Mouse (Mus musculus) embryonic facial prominence, embryonic 12.5 days (tissue): ENCODE data around the gene Il1rapl2. TPM values are rescaled to one million over a fixed set of nuclear protein-coding genes. Genes with fewer than 3 reads are reported as not detected.
"Not testable (repeated sequence)": the region's sequence is repeated elsewhere in the genome, so short reads cannot be mapped to it uniquely, and the experiment has no call there.

ENCODE experiments used
- ATAC-seq: fragments of 200-750 bp; cut with Nextera tagmentation; 2 replicates; pipeline ENCODE4 v1.8.0; 2017; ENCODE audit not compliant: insufficient number of reproducible peaks, insufficient read depth, low FRiP score, low TSS enrichment
- H3K27ac ChIP-seq: fragments of 300-500 bp; sonication (generic); 2 replicates; pipeline ENCODE4 v1.5.1; 2016; ENCODE audit warnings: mild to moderate bottlenecking
- H3K27me3 ChIP-seq: fragments of 300-500 bp; sonication (generic); 2 replicates; pipeline ENCODE4 v1.6.1; 2016; ENCODE audit warnings: mild to moderate bottlenecking, moderate library complexity
- H3K36me3 ChIP-seq: fragments of 300-500 bp; sonication (generic); 2 replicates; pipeline ENCODE4 v1.6.1; 2016; ENCODE audit warnings: mild to moderate bottlenecking
- H3K4me1 ChIP-seq: fragments of 300-500 bp; sonication (generic); 2 replicates; pipeline ENCODE4 v1.6.1; 2016
- H3K4me2 ChIP-seq: fragments of 300-500 bp; sonication (generic); replicated peaks from 2 replicates; pipeline ENCODE4 v1.6.1; 2016; ENCODE audit warnings: mild to moderate bottlenecking, moderate library complexity
- H3K4me3 ChIP-seq: fragments of 300-500 bp; sonication (generic); 2 replicates; pipeline ENCODE4 v1.5.1; 2016; ENCODE audit warnings: mild to moderate bottlenecking
- H3K9ac ChIP-seq: fragments of 300-500 bp; sonication (generic); 2 replicates; pipeline ENCODE4 v1.6.1; 2016; ENCODE audit warnings: mild to moderate bottlenecking, moderate library complexity
- H3K9me3 ChIP-seq: fragments of 300-500 bp; sonication (generic); 2 replicates; pipeline ENCODE4 v1.6.1; 2016; ENCODE audit warnings: mild to moderate bottlenecking, moderate library complexity
- WGBS: fragments of 180-500 bp; shearing (Covaris S2); methylation state at CpG from one replicate; pipeline ENCODE4 v1.1.7; 2016; 5-methylcytosine and 5-hydroxymethylcytosine counted together
- polyA plus RNA-seq: library from polyadenylated mRNA; unstranded; fragments of >200 nt; fragmentation: Nextera tagmentation; extraction: Ambion mirVana; gene quantifications from 2 replicates; pipeline ENCODE4 v1.2.1, GENCODE M21; 2016

Gene Il1rapl2
- polyA plus RNA-seq, 1 experiment from 2014 or later, result 1.1 TPM

DNA sequence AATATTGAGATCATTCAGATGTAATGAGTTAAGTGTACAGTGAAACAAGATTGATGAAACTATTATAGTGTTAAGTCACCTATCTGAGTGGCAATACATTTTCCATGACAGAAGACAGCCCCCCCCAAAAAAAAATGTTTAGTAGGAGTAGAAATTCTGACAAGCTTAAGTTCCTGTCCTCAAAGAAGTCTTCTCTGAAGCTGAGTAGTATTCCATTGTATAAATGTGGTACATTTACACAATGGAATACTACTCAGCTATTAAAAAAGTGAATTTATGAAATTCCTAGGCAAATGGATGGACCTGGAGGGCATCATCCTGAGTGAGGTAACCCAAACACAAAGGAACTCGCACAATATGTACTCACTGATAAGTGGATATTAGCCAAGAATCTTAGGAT lies 778.3 kb downstream of the Il1rapl2 start:
- not testable (repeated sequence) for H3K36me3 ChIP-seq, H3K27ac ChIP-seq, H3K9me3 ChIP-seq, ATAC-seq, H3K9ac ChIP-seq, H3K4me2 ChIP-seq, H3K4me1 ChIP-seq, H3K27me3 ChIP-seq, H3K4me3 ChIP-seq
- WGBS, result 60% methylated on average over 1 of the region's 1 CpGs

DNA sequence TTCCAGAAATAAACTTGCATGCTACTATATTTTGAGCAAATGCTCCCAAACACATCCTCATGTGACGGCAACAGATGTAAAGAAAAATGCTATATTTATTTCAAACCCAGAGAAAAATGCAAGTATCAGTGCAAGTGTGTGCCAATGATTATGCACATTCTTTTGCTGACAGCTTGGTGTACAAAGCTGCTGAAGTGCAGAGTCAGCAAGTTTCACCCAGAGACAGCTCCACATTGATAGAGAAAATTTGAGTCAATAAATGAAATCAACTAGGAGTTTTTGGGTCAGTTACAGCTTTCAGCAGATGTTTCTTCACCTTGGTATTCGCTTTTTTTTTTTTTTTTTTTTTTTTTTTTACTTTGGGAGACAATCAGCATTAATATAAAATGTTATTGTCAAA lies 863.4 kb downstream of the Il1rapl2 start:
- Histone ChIP-seq H3K4me3 (no peak overlapping the region), H3K36me3 (no peaks in the 10 kb centered on the region), H3K27ac (no peak overlapping the region), H3K4me2 (no peak overlapping the region), H3K9me3 (no peaks in the 10 kb centered on the region), H3K4me1 (no peaks in the 10 kb centered on the region), H3K27me3 (no peaks in the 10 kb centered on the region), H3K9ac (no peak overlapping the region)
- WGBS, result 65% methylated on average over 2 of the region's 2 CpGs
- no peak for ATAC-seq

GRCm38 (mm10) chrX:138437939-138438338 lies 867.5 kb downstream of the Il1rapl2 start:
- Histone ChIP-seq H3K4me2 (no peak overlapping the region), H3K9ac (no peak overlapping the region), H3K4me3 (no peak overlapping the region), H3K36me3 (no peaks in the 10 kb centered on the region), H3K9me3 (no peaks in the 10 kb centered on the region), H3K4me1 (no peaks in the 10 kb centered on the region), H3K27me3 (no peaks in the 10 kb centered on the region), H3K27ac (no peak overlapping the region)
- 70% methylated on average over 3 of the region's 3 CpGs for WGBS
- no peak for ATAC-seq

DNA sequence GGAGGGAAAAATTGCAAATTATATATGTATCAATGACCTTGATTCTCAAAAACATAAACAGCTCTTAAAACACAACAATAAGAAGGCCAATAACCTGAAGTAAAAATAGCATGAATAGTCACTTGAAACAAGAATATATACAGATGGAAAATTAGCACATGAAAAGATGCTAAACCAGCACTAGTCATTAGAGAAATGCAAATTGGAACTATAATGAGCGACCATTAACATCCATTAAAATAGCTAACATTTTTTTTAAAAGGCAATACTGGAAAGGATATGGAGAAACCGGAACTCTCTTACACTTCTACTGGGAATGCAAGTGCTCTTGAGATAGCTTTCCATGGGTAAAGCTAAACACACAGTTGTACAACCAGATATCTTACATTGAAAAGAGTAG lies 879.4 kb downstream of the Il1rapl2 start:
- 82% methylated on average over 2 of the region's 2 CpGs for WGBS
- H3K36me3 ChIP-seq, result no peaks in the 10 kb centered on the region
- no peak overlapping the region for H3K4me3 ChIP-seq
- no peak overlapping the region for H3K4me2 ChIP-seq
- H3K27me3 ChIP-seq, result no peaks in the 10 kb centered on the region
- H3K27ac ChIP-seq, result no peak overlapping the region
- H3K9me3 ChIP-seq, result no peaks in the 10 kb centered on the region
- no peak overlapping the region for H3K9ac ChIP-seq
- H3K4me1 ChIP-seq, result no peaks in the 10 kb centered on the region
- no peak for ATAC-seq

DNA sequence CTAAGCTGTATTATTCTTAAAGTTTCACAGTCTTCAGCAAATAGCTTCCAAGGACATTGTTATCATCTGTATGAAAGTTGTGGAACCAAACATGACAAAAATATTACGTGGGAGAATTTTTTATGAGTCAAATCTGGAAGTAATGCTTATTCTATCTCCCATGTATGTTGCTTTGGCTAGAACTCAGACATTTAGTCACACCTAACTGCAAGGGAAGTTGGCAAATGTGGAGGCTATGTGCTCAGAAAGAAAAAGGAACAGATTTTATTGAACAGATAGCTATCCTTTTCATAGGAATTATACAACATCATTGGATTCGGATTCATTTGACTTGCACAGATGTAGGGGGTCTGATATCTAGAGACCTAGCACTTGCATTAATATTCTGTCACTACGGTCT lies 908.1 kb downstream of the Il1rapl2 start:
- Histone ChIP-seq H3K4me2 (no peak overlapping the region), H3K27me3 (no peaks in the 10 kb centered on the region), H3K4me3 (no peak overlapping the region), H3K36me3 (no peaks in the 10 kb centered on the region), H3K9ac (no peak overlapping the region), H3K9me3 (no peaks in the 10 kb centered on the region), H3K27ac (no peak overlapping the region), H3K4me1 (no peaks in the 10 kb centered on the region)
- ATAC-seq, result no peak
- 83% methylated on average over 3 of the region's 3 CpGs for WGBS

- no peaks in the 10 kb centered on the region for H3K4me1 ChIP-seq
- H3K9me3 ChIP-seq, result no peaks in the 10 kb centered on the region
- no peak overlapping the region for H3K9ac ChIP-seq
- H3K36me3 ChIP-seq, result no peaks in the 10 kb centered on the region
- 88% methylated on average over 1 of the region's 1 CpGs for WGBS
- no peak overlapping the region for H3K4me2 ChIP-seq
- no peak overlapping the region for H3K4me3 ChIP-seq
- no peaks in the 10 kb centered on the region for H3K27me3 ChIP-seq
- no peak overlapping the region for H3K27ac ChIP-seq
- no peak for ATAC-seq
These were observed 930.1 kb downstream of the Il1rapl2 start for GRCm38 (mm10) chrX:138500510-138500909.

GRCm38 (mm10) chrX:138505049-138505448 lies 934.6 kb downstream of the Il1rapl2 start:
- H3K27me3 ChIP-seq, result no peaks in the 10 kb centered on the region
- H3K9ac ChIP-seq, result no peak overlapping the region
- no peak overlapping the region for H3K4me2 ChIP-seq
- no peaks in the 10 kb centered on the region for H3K4me1 ChIP-seq
- no peak overlapping the region for H3K27ac ChIP-seq
- H3K36me3 ChIP-seq, result no peaks in the 10 kb centered on the region
- no peaks in the 10 kb centered on the region for H3K9me3 ChIP-seq
- no peak for ATAC-seq
- H3K4me3 ChIP-seq, result no peak overlapping the region
- 58% methylated on average over 3 of the region's 3 CpGs for WGBS

DNA sequence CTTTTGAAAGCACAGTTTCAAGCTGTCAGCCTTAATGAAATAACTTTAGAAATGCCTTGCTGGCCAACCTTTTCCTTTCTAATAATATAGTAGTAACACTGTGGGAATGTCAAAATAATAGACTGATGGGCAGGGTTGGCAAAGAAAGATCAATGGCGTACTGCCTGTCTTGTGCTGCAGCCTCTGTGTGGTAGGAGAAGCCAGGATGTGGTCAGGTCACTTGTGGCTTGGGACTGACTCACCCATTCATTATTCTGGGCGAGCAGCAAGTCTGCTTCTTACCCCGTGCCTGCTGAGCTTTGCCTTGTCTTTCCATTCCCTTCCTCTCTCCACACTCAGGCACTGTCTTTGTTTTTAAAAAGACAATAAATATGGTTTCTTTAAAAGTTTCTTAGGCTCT lies 1049.7 kb downstream of the Il1rapl2 start:
- Histone ChIP-seq H3K4me2 (no peak overlapping the region), H3K4me1 (no peaks in the 10 kb centered on the region), H3K27me3 (no peaks in the 10 kb centered on the region), H3K9ac (no peak overlapping the region), H3K27ac (no peak overlapping the region), H3K9me3 (no peaks in the 10 kb centered on the region), H3K4me3 (no peak overlapping the region), H3K36me3 (no peaks in the 10 kb centered on the region)
- ATAC-seq, result no peak
- WGBS, result 69% methylated on average over 3 of the region's 3 CpGs

DNA sequence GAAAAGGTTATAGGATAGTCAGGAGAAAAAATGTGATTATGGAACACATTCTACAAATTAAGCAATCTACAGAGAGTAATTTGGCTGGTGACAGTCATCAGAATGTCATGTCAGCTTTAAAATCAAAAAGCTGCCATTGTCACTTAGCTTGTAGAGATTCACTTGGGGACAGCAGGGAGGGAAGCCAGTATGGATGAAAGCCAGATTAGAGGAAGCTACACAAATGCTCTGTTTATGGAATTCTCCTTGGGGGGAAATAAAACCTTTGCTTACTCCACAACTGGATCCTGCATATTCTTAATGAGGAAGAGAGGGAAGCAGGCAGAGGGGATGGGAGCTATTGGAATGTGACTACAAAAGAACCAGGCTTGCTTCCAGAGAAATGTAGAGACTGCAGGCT lies 1054.9 kb downstream of the Il1rapl2 start:
- Histone ChIP-seq H3K4me2 (no peak overlapping the region), H3K27me3 (no peaks in the 10 kb centered on the region), H3K9me3 (no peaks in the 10 kb centered on the region), H3K36me3 (no peaks in the 10 kb centered on the region), H3K9ac (no peak overlapping the region), H3K4me1 (no peaks in the 10 kb centered on the region), H3K4me3 (no peak overlapping the region), H3K27ac (no peak overlapping the region)
- no peak for ATAC-seq

DNA sequence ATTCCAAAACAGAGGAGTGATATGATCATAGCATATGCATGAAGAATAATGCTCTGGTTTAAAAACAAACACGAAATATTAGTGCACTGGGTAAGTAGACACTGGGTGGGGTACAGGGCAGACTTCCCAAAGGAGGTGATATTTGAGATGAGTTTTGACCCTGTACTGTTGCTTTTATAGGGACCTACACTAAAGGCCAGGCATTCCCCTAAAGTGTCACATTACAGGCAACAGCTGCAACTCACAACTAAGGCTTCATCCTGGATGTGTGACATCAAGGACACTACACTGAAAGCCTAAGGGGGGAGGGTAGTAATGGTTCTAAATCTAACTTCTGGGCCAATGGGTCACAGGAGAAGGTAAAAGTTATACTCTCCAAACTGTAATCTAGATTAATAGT lies 1152.0 kb downstream of the Il1rapl2 start:
- Histone ChIP-seq H3K4me1 (no peaks in the 10 kb centered on the region), H3K36me3 (no peaks in the 10 kb centered on the region), H3K27ac (no peak overlapping the region), H3K27me3 (no peaks in the 10 kb centered on the region), H3K9me3 (no peaks in the 10 kb centered on the region), H3K4me3 (no peak overlapping the region), H3K4me2 (no peak overlapping the region), H3K9ac (no peak overlapping the region)
- WGBS, result 23% methylated on average over 1 of the region's 1 CpGs
- no peak for ATAC-seq

GRCm38 (mm10) chrX:138800958-138801357 lies 1230.5 kb downstream of the Il1rapl2 start:
- no peaks in the 10 kb centered on the region for H3K9me3 ChIP-seq
- WGBS, result 68% methylated on average over 3 of the region's 3 CpGs
- H3K4me2 ChIP-seq, result no peak overlapping the region
- ATAC-seq, result no peak
- H3K9ac ChIP-seq, result no peak overlapping the region
- no peaks in the 10 kb centered on the region for H3K4me1 ChIP-seq
- no peak overlapping the region for H3K4me3 ChIP-seq
- H3K27ac ChIP-seq, result no peak overlapping the region
- no peaks in the 10 kb centered on the region for H3K36me3 ChIP-seq
- no peaks in the 10 kb centered on the region for H3K27me3 ChIP-seq

GRCm38 (mm10) chrX:138831876-138832275 lies 1261.5 kb downstream of the Il1rapl2 start:
- H3K27me3 ChIP-seq, result no peaks in the 10 kb centered on the region
- no peaks in the 10 kb centered on the region for H3K36me3 ChIP-seq
- no peaks in the 10 kb centered on the region for H3K9me3 ChIP-seq
- no peak for ATAC-seq
- H3K27ac ChIP-seq, result no peak overlapping the region
- no peaks in the 10 kb centered on the region for H3K4me1 ChIP-seq
- no peak overlapping the region for H3K4me3 ChIP-seq
- no peak overlapping the region for H3K4me2 ChIP-seq
- H3K9ac ChIP-seq, result no peak overlapping the region

- Histone ChIP-seq H3K9ac (no peak overlapping the region), H3K36me3 (no peaks in the 10 kb centered on the region), H3K27ac (no peak overlapping the region), H3K27me3 (no peaks in the 10 kb centered on the region; the same call in 1 of the 2 replicates), H3K9me3 (no peaks in the 10 kb centered on the region), H3K4me1 (no peaks in the 10 kb centered on the region), H3K4me3 (no peak overlapping the region), H3K4me2 (no peak overlapping the region)
- WGBS, result 55% methylated on average over 2 of the region's 2 CpGs
- ATAC-seq, result no peak
These were observed 1263.5 kb downstream of the Il1rapl2 start for GRCm38 (mm10) chrX:138833894-138834293.
